Mouse (Mus musculus) C2C12 (cell line): ENCODE measurements around the gene Elk4. TPM values are rescaled to one million over a fixed set of nuclear protein-coding genes. Genes with fewer than 3 reads are reported as not detected.

Experiments used
- H3K27me3 ChIP-seq: one replicate; pipeline ENCODE4 v1.6.1; 2011; ENCODE audit not compliant: control insufficient read depth, insufficient read depth, insufficient read length
- H3K36me3 ChIP-seq: one replicate; pipeline ENCODE4 v1.6.1; 2011; ENCODE audit not compliant: control insufficient read depth, insufficient read depth
- H3K4me3 ChIP-seq: one replicate; pipeline ENCODE4 v1.5.1; 2011; ENCODE audit warnings: mild to moderate bottlenecking, control low read depth; ENCODE audit not compliant: poor library complexity, insufficient read depth, severe bottlenecking
- H3K79me2 ChIP-seq: one replicate; pipeline ENCODE4 v1.6.1; 2011; ENCODE audit not compliant: control insufficient read depth, insufficient read depth
- H3K79me3 ChIP-seq: one replicate; pipeline ENCODE4 v1.6.1; 2011; ENCODE audit warnings: low read depth, control low read depth
- H3ac ChIP-seq: one replicate; pipeline ENCODE3; 2011; ENCODE audit warnings: low read depth; ENCODE audit not compliant: control insufficient read depth, insufficient read length
- CEBPB ChIP-seq: IDR thresholded peaks from one replicate; pipeline ENCODE4 v1.6.1; 2011; ENCODE audit warnings: low read depth, mild to moderate bottlenecking, control low read depth, moderate library complexity
- CTCF ChIP-seq: IDR thresholded peaks from one replicate; pipeline ENCODE4 v1.5.1; 2011; ENCODE audit not compliant: control insufficient read depth, insufficient read depth, insufficient read length
- FOSL1 ChIP-seq: IDR thresholded peaks from one replicate; pipeline ENCODE4 v1.8.0; 2011; ENCODE audit warnings: mild to moderate bottlenecking, low read length; ENCODE audit not compliant: poor library complexity, insufficient read depth, severe bottlenecking
- MAX ChIP-seq: IDR thresholded peaks from one replicate; pipeline ENCODE4 v1.6.1; 2011; ENCODE audit warnings: mild to moderate bottlenecking, control low read depth
- MYOD1 ChIP-seq: IDR thresholded peaks from one replicate; pipeline ENCODE4 v1.6.1; 2011; ENCODE audit warnings: low read depth; ENCODE audit not compliant: control insufficient read depth, insufficient read length
- MYOG ChIP-seq: IDR thresholded peaks from one replicate; pipeline ENCODE4 v1.6.1; 2011; ENCODE audit not compliant: control insufficient read depth, insufficient read length; ENCODE audit errors: extremely low read depth
- USF1 ChIP-seq: IDR thresholded peaks from one replicate; pipeline ENCODE4 v1.6.1; 2011; ENCODE audit warnings: low read depth, mild to moderate bottlenecking, control low read depth, moderate library complexity
- polyA plus RNA-seq: library from polyadenylated mRNA; unstranded; fragments of >200 nt; fragmentation: generic; extraction: Trizol; gene quantifications from one replicate; pipeline ENCODE4 v1.2.1, GENCODE M21; 2012; ENCODE audit warnings: missing spikeins

The Elk4 gene
- polyA plus RNA-seq, 1 experiment: 11.9 TPM

DNA sequence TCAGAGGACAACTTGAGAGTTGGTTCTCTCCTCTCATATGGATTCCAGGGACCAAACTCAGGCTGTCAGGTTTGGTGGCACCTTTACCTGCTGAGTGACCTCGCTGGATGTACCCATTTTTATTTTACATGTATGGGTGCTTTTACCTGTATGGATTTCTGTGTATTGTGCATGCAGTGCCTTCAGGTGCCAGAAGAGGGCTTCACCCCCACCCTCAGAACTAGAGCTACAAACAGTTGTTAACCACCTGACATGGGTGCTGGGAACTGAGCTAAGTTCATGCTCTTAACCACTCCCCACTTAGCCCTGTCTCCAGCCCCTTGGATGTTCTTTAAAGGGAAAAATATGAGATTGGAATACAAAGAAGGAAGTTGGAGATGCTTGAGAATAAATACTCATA lies 7.4 kb downstream of the Elk4 start:
- Histone ChIP-seq H3K36me3 (peaks cover 49% of the 10 kb centered on the region), H3K79me3 (peaks cover 50% of the 10 kb centered on the region), H3ac (no peak overlapping the region), H3K4me3 (no peak overlapping the region), H3K79me2 (peaks cover 65% of the 10 kb centered on the region), H3K27me3 (no peaks in the 10 kb centered on the region)
- TF ChIP-seq MAX (no peak), CEBPB (no peak)

DNA sequence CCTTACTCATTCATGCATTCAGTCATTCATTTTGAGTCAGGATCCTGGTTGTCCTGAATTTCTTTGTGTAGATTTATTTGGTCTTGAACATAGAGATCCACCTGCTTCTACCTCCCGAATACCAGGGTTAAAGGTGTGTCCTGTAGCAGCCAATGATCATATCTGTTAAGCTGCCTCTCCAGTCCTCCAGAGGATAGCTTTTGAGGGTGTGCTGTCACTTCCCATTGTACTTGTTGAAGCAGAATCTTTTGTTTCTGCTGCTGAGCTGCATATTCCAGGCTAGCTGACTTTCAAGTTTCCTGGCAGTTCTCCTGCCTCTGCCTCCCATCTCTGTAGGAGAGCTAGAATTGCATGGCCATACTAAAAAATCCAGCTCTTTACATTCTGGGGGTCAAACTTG lies 9.3 kb downstream of the Elk4 start:
- Histone ChIP-seq H3K36me3 (peaks cover 67% of the 10 kb centered on the region), H3K27me3 (no peaks in the 10 kb centered on the region), H3K79me3 (peaks cover 40% of the 10 kb centered on the region), H3ac (no peak overlapping the region), H3K79me2 (peaks cover 46% of the 10 kb centered on the region), H3K4me3 (no peak overlapping the region)
- TF ChIP-seq CTCF (no peak), MYOG (no peak), MYOD1 (no peak), CEBPB (no peak), FOSL1 (no peak), USF1 (no peak), MAX (no peak)

DNA sequence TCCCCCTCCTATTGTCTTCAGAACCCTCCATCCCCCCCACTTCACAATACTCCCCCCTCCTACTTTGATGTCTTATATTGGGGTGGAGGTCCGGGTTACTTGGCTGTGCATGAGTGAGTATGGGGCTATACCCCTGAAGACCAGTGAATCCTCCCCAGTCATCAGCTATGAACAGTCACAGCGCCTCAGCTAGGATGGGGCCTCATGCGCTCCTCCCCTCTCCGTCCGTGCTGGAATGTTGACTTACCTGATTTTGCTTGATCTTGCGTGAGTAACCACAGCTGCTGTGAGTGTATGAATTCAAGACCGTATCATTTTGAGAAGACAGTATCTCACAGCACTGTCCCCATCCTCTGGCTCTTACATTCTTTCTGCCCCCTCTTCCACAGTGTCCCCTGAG lies 12.5 kb downstream of the Elk4 start:
- H3ac ChIP-seq: no peak overlapping the region
- H3K27me3 ChIP-seq: no peaks in the 10 kb centered on the region
- peaks cover 11% of the 10 kb centered on the region for H3K79me3 ChIP-seq
- TF ChIP-seq MAX (no peak), CTCF (no peak), USF1 (no peak), CEBPB (no peak), FOSL1 (no peak), MYOG (no peak), MYOD1 (no peak)
- H3K79me2 ChIP-seq: peaks cover 14% of the 10 kb centered on the region
- peaks cover 76% of the 10 kb centered on the region for H3K36me3 ChIP-seq
- H3K4me3 ChIP-seq: no peak overlapping the region

DNA sequence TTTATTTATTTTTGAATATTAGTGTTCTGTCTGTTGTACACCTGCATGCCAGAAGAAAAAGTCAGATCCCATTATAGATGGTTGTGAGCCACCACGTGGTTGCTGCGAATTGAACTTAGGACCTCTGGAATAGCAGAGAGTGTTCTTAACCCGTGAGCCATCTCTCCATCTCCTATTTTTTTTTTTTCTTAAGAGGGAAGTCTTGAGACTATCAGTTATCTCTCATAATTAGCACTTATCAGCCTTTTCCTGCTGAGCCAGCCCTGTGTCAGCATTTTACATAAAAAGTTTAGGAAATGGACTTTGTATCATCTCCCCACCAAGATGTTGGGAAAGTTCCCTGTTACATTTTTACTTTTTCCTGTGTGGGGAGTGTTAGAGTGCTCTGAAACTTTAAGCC lies 14.7 kb downstream of the Elk4 start:
- no peak for TF ChIP-seq CEBPB
- TF ChIP-seq CTCF: no peak
- TF ChIP-seq MYOD1: no peak
- TF ChIP-seq MAX: no peak
- no peak for TF ChIP-seq USF1
- no peak for TF ChIP-seq FOSL1
- TF ChIP-seq MYOG: no peak
- peaks cover 78% of the 10 kb centered on the region for H3K36me3 ChIP-seq
- no peaks in the 10 kb centered on the region for H3K79me3 ChIP-seq
- no peak overlapping the region for H3K4me3 ChIP-seq
- no peaks in the 10 kb centered on the region for H3K79me2 ChIP-seq
- no peak overlapping the region for H3ac ChIP-seq
- H3K27me3 ChIP-seq: no peaks in the 10 kb centered on the region

DNA sequence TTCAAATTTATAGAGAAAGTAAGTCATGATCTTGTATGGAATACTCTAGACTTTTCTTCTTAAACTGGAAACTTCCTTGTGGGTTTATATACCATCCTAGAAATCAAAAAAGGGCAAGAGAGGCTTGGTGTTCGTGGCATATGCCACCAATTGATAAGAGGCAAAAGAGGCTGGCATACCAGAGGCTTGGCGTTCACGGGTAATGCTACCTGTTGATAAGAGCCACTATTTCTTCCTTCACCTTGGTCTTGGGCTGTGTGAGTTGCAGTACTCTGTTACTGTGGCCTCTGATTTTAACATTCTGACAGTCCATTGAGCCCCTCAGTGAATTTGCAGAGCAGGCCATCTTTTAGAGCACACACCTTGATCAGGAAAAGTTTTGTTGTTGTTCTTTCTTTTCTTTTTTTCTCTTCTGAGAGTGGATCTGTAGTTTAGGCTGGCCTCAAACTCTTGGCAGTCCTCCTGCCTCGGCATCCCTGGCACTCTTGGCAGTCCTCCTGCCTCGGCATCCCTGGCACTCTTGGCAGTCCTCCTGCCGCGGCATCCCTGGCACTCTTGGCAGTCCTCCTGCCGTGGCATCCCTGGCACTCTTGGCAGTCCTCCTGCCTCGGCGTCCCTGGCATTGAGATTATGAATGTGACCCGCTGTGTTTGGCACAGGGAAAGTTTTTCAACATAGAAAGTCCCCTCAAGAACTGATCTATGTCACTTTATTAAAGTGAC lies 19.7 kb downstream of the Elk4 start:
- no peak for TF ChIP-seq CTCF
- TF ChIP-seq MAX: no peak
- no peak for TF ChIP-seq USF1
- TF ChIP-seq MYOD1: no peak
- no peak for TF ChIP-seq FOSL1
- TF ChIP-seq CEBPB: no peak
- no peaks in the 10 kb centered on the region for H3K79me2 ChIP-seq
- H3K4me3 ChIP-seq: no peak overlapping the region
- H3ac ChIP-seq: no peak overlapping the region
- peaks cover 60% of the 10 kb centered on the region for H3K36me3 ChIP-seq
- no peaks in the 10 kb centered on the region for H3K27me3 ChIP-seq
- no peaks in the 10 kb centered on the region for H3K79me3 ChIP-seq

DNA sequence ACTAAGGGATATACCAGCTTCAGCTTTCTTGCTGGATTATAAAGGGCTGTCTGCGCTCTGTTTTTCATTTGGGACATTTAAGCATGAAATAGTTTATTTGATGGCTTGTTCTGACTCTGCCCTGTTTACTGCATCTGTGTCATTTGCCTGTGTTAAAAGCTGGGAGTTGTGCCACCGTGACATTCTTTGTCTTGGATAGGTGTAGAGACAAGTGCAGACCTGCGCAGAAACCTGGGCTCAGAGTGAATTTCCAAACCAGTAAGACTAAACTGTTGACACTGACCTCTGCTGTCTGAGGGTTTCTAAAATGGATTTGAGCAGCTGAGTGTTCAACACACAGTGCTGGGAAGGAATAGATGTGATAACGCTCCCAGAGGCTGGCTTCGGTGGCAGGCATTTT lies 20.6 kb downstream of the Elk4 start:
- Histone ChIP-seq H3K4me3 (no peak overlapping the region), H3K79me2 (no peaks in the 10 kb centered on the region), H3K27me3 (no peaks in the 10 kb centered on the region), H3ac (no peak overlapping the region), H3K79me3 (no peaks in the 10 kb centered on the region), H3K36me3 (peaks cover 53% of the 10 kb centered on the region)
- TF ChIP-seq CTCF (no peak), CEBPB (no peak)
